Mouse (Mus musculus) spleen, embryonic (tissue): ENCODE measurements around the gene Zfp354b.

Experiments
- CTCF ChIA-PET: fragments of 350-600 bp; sonication (Branson Sonifier 250); formaldehyde crosslinking; loops from one replicate; lab custom pipeline; 2022; lab: Charles Lee

The Zfp354b gene

DNA sequence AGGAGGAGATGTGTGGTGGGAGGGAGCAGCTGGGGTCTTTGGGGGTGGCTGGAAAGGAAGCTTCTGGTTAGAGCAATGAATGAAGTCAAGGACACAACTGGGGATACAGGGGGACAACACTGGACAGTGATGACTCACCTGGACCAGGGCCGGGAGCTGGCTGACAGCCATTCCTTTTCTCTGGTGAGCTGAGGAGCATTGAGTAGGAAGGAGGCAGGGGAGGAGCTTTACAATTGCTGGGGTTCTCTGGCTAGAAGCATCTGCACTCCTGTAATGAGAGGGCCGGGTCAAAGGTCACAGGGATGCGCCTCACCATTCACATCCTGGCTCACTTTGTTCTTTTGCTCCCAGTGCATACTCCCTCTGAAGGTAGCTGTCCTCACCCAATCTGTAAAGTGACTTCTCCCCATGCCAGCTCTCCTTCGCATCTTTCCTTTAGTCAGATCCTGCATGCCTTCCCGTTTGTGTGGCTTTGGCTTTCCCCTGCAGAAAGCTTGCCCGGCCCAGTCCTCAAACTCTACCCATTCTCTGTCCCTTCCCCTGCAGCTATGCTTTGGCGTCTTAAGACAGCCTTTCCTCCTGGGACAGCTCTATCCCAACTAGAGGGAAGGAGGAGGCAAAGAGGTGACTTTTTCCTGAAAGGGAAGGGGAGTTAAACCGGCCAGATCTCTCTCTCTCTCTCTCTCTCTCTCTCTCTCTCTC is 45.1 kb downstream of the Zfp354b start:
- CTCF ChIA-PET: no interaction called here

DNA sequence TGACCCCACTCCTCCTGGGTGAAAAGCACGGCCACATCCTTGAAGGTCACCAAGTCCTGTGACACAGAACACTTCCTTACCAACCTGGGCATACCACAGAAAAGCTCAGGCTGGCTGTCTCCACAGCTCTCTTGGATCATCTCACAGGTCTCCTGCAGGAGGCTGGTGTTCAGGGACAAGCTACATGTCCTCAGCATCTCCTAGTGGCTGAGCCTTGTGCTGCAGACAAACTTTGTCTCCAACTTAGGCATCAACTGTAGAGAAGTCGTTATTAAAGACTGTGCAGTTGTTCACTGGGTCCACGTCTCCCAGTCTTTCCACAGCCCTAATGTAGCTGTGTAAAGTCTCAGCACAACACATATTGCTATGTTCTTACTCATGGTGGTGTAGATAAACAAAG is 47.7 kb downstream of the Zfp354b start:
- CTCF ChIA-PET: no interaction called here

DNA sequence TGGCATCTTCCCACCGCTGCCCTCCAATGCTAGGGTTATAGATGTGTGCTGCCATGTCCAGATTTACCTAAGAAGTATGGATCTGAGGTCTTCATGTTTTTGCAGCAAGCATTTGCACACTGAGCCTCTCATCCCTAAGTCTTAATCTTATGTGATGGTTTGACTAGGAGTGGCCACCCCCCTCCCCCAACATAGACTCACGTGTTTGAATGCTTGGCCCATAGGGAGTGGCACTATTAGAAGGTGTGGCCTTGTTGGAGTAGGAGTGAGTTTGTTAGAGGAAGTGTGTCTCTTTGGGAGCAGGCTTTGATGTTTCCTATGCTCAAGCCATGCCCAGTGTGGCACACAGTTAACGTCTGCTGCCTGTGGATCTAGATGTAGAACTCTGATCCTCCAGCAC is 52.8 kb downstream of the Zfp354b start:
- CTCF ChIA-PET: no interaction called here
